Comparison of ENCODE assay signal across 20 mouse cellular contexts in genomic region chr14:58917853-58918252, GRCm38 (mm10).
DNase-seq lines count a peak whose midpoint lies in the region; ATAC-seq and TF ChIP-seq lines count a peak whose summit lies in the region.
"Had no signal": no experiment of that assay in that cellular context is flagged by ENCODE, and none has a peak within 500 bp of the region (broad histone marks: within the 10 kb centered on the region; RNA-seq: fewer than 3 reads in every experiment).

No protein-coding gene starts in this region.

- no peaks in the 10 kb centered on the region for H3K36me3 ChIP-seq in hindbrain, postnatal 0 days (ENCODE audit: insufficient read depth, low read length)
- H3K36me3 ChIP-seq in hindbrain, embryonic 13.5 days = no peaks in the 10 kb centered on the region
- H3K36me3 ChIP-seq: heart, embryonic 15.5 days; limb, embryonic 12.5 days; midbrain, embryonic 15.5 days; neural tube, embryonic 12.5 days had no signal

- H3K4me2 ChIP-seq in hindbrain, postnatal 0 days (ENCODE audit: low read depth, low read length) = no peak overlapping the region
- no peak overlapping the region for H3K4me2 ChIP-seq in hindbrain, embryonic 13.5 days
- H3K4me2 ChIP-seq: heart, embryonic 15.5 days; hindbrain, embryonic 14.5 days; limb, embryonic 12.5 days; midbrain, embryonic 15.5 days; neural tube, embryonic 12.5 days had no signal

- DNase-seq in hindbrain, postnatal 0 days (ENCODE audit: low spot score) = peak; percentile 58
- DNase-seq in retina, postnatal 1 day = peak; percentile 11
- DNase-seq in retina, embryonic 14.5 days (ENCODE audit: low spot score) = no peak
- DNase-seq in thymus, adult 18-20 months = peak; percentile 12 to 41
- DNase-seq in neural tube, embryonic 10.5 days (ENCODE audit: extremely low spot score, low spot score) = no peak
- DNase-seq in ovary, adult 18-20 months (ENCODE audit: low spot score) = no peak
- DNase-seq: adrenal gland, postnatal 10 days; cerebellum, adult 2 months; gastrocnemius, postnatal 25 days; kidney, adult 8-10 months; layer of hippocampus, postnatal 36 days; right cerebral cortex, postnatal 4 days had no signal

- 71% methylated on average over 9 of the region's 9 CpGs for WGBS in hindbrain, postnatal 0 days
- 79% methylated on average over 9 of the region's 9 CpGs for WGBS in hindbrain, embryonic 13.5 days

- H3K27me3 ChIP-seq in hindbrain, postnatal 0 days (ENCODE audit: insufficient read depth, low read length) = no peaks in the 10 kb centered on the region
- H3K27me3 ChIP-seq in hindbrain, embryonic 13.5 days = no peaks in the 10 kb centered on the region
- H3K27me3 ChIP-seq: heart, embryonic 15.5 days; limb, embryonic 12.5 days; midbrain, embryonic 15.5 days; neural tube, embryonic 12.5 days had no signal

- TF ChIP-seq CTCF in hindbrain, postnatal 0 days (IDR thresholded peaks at IDR 0.05; ENCODE audit: low read depth) = peak; percentile 64

- H3K9ac ChIP-seq in hindbrain, postnatal 0 days (replicated peaks; ENCODE audit: low read length) = no peak overlapping the region
- no peak overlapping the region for H3K9ac ChIP-seq in hindbrain, embryonic 13.5 days
- H3K9ac ChIP-seq: heart, embryonic 15.5 days; hindbrain, embryonic 14.5 days; limb, embryonic 12.5 days; midbrain, embryonic 15.5 days; neural tube, embryonic 12.5 days had no signal

- no peak overlapping the region for H3K27ac ChIP-seq in hindbrain, postnatal 0 days
- H3K27ac ChIP-seq in hindbrain, embryonic 13.5 days = no peak overlapping the region
- H3K27ac ChIP-seq: heart, embryonic 15.5 days; hindbrain, embryonic 14.5 days; limb, embryonic 12.5 days; macrophage; midbrain, embryonic 15.5 days; neural tube, embryonic 12.5 days had no signal

- no peaks in the 10 kb centered on the region for H3K9me3 ChIP-seq in hindbrain, postnatal 0 days (ENCODE audit: low read length)
- no peaks in the 10 kb centered on the region for H3K9me3 ChIP-seq in hindbrain, embryonic 13.5 days
- H3K9me3 ChIP-seq: heart, embryonic 15.5 days; limb, embryonic 12.5 days; midbrain, embryonic 15.5 days; neural tube, embryonic 12.5 days had no signal

- no peak overlapping the region for H3K4me3 ChIP-seq in hindbrain, postnatal 0 days (ENCODE audit: low read length)
- H3K4me3 ChIP-seq in hindbrain, embryonic 13.5 days = no peak overlapping the region
- H3K4me3 ChIP-seq: heart, embryonic 15.5 days; limb, embryonic 12.5 days; midbrain, embryonic 15.5 days; neural tube, embryonic 12.5 days had no signal

- no peaks in the 10 kb centered on the region for H3K4me1 ChIP-seq in hindbrain, postnatal 0 days (ENCODE audit: insufficient read depth, low read length)
- H3K4me1 ChIP-seq in hindbrain, embryonic 13.5 days (replicated peaks) = no peaks in the 10 kb centered on the region
- H3K4me1 ChIP-seq: heart, embryonic 15.5 days; midbrain, embryonic 15.5 days; neural tube, embryonic 12.5 days had no signal

- no peak for ATAC-seq in hindbrain, postnatal 0 days
- ATAC-seq in hindbrain, embryonic 13.5 days (ENCODE audit: low FRiP score) = no peak
- ATAC-seq: CD4-positive, CD25-positive, alpha-beta regulatory T cell, adult 4 months; midbrain, embryonic 15.5 days had no signal

Comparison
In these comparisons a context has a peak if more than half of its experiments do, and no peak if none do; other contexts are left out.
1. DNase-seq: peak in hindbrain, postnatal 0 days (single experiment), retina, postnatal 1 day (single experiment) and thymus, adult 18-20 months (2 of 2); none in retina, embryonic 14.5 days (single experiment), neural tube, embryonic 10.5 days (single experiment) and ovary, adult 18-20 months (single experiment).